Mouse (Mus musculus): ENCODE results near the gene Itih2. TPM values are rescaled to one million over a fixed set of nuclear protein-coding genes. Genes with fewer than 3 reads are reported as not detected.
A peak's percentile ranks its signal among the peaks of the same experiment; 100 is the strongest.

The Itih2 gene
- polyA plus RNA-seq, 1 experiment from 2014 or later, result 429 TPM

GRCm38 (mm10) chr2:10127471-10127870, 3.7 kb downstream of the Itih2 start:
- no peaks in the 10 kb centered on the region for H3K9me3 ChIP-seq (replicated peaks; ENCODE audit: control insufficient read depth, low read length)
- H3K4me2 ChIP-seq (ENCODE audit: low read depth, low read length), result peak overlapping the region; percentile 43
- H3K4me1 ChIP-seq (ENCODE audit: control insufficient read depth, low read depth, low read length), result no peaks in the 10 kb centered on the region
- H3K9ac ChIP-seq (ENCODE audit: low read depth, low read length), result no peak overlapping the region
- ATAC-seq (ENCODE audit: low read depth), result peak; percentile 9; the same call in 1 of the 2 replicates
- 53% methylated on average over 5 of the region's 5 CpGs for WGBS (ENCODE audit: insufficient replicate concordance)
- peak overlapping the region; percentile 71 for H3K27ac ChIP-seq (ENCODE audit: low read length)
- no peaks in the 10 kb centered on the region for H3K27me3 ChIP-seq (ENCODE audit: control insufficient read depth, insufficient read depth, low read depth, low read length)
- H3K36me3 ChIP-seq (ENCODE audit: control insufficient read depth, insufficient read depth), result no peaks in the 10 kb centered on the region
- peak overlapping the region; percentile 35; the same call in 1 of the 2 replicates for H3K4me3 ChIP-seq (ENCODE audit: low read depth, low read length)

GRCm38 (mm10) chr2:10126122-10126521, 5.1 kb downstream of the Itih2 start:
- no peaks in the 10 kb centered on the region for H3K4me1 ChIP-seq (ENCODE audit: control insufficient read depth, low read depth, low read length)
- no peaks in the 10 kb centered on the region for H3K9me3 ChIP-seq (replicated peaks; ENCODE audit: control insufficient read depth, low read length)
- H3K9ac ChIP-seq (ENCODE audit: low read depth, low read length), result no peak overlapping the region
- 54% methylated on average over 4 of the region's 4 CpGs for WGBS (ENCODE audit: insufficient replicate concordance)
- no peaks in the 10 kb centered on the region for H3K36me3 ChIP-seq (ENCODE audit: control insufficient read depth, insufficient read depth)
- no peaks in the 10 kb centered on the region for H3K27me3 ChIP-seq (ENCODE audit: control insufficient read depth, insufficient read depth, low read depth, low read length)
- ATAC-seq (ENCODE audit: low read depth), result peak; percentile 55
- peak overlapping the region; percentile 32 for H3K4me2 ChIP-seq (ENCODE audit: low read depth, low read length)
- H3K27ac ChIP-seq (ENCODE audit: low read length), result peak overlapping the region; percentile 55
- H3K4me3 ChIP-seq (ENCODE audit: low read depth, low read length), result peak overlapping the region; percentile 11; the same call in 1 of the 2 replicates

GRCm38 (mm10) chr2:10121826-10122225, 9.4 kb downstream of the Itih2 start:
- Histone ChIP-seq H3K27ac (ENCODE audit: low read length) (no peak overlapping the region), H3K9me3 (replicated peaks; ENCODE audit: control insufficient read depth, low read length) (no peaks in the 10 kb centered on the region), H3K27me3 (ENCODE audit: control insufficient read depth, insufficient read depth, low read depth, low read length) (no peaks in the 10 kb centered on the region), H3K4me1 (ENCODE audit: control insufficient read depth, low read depth, low read length) (no peaks in the 10 kb centered on the region), H3K4me2 (ENCODE audit: low read depth, low read length) (no peak overlapping the region), H3K9ac (ENCODE audit: low read depth, low read length) (no peak overlapping the region), H3K4me3 (ENCODE audit: low read depth, low read length) (no peak overlapping the region), H3K36me3 (ENCODE audit: control insufficient read depth, insufficient read depth) (no peaks in the 10 kb centered on the region)
- WGBS (ENCODE audit: insufficient replicate concordance), result 41% methylated on average over 3 of the region's 3 CpGs
- no peak for ATAC-seq (ENCODE audit: low read depth)

GRCm38 (mm10) chr2:10119276-10119675, 11.9 kb downstream of the Itih2 start:
- no peak overlapping the region for H3K4me2 ChIP-seq (ENCODE audit: low read depth, low read length)
- ATAC-seq (ENCODE audit: low read depth), result no peak
- no peak overlapping the region for H3K9ac ChIP-seq (ENCODE audit: low read depth, low read length)
- 60% methylated on average over 8 of the region's 8 CpGs for WGBS (ENCODE audit: insufficient replicate concordance)
- no peak overlapping the region for H3K27ac ChIP-seq (ENCODE audit: low read length)
- H3K27me3 ChIP-seq (ENCODE audit: control insufficient read depth, insufficient read depth, low read depth, low read length), result no peaks in the 10 kb centered on the region
- no peaks in the 10 kb centered on the region for H3K9me3 ChIP-seq (replicated peaks; ENCODE audit: control insufficient read depth, low read length)
- H3K4me1 ChIP-seq (ENCODE audit: control insufficient read depth, low read depth, low read length), result no peaks in the 10 kb centered on the region
- H3K4me3 ChIP-seq (ENCODE audit: low read depth, low read length), result no peak overlapping the region
- H3K36me3 ChIP-seq (ENCODE audit: control insufficient read depth, insufficient read depth), result no peaks in the 10 kb centered on the region

- no peaks in the 10 kb centered on the region for H3K9me3 ChIP-seq (replicated peaks; ENCODE audit: control insufficient read depth, low read length)
- no peaks in the 10 kb centered on the region for H3K36me3 ChIP-seq (ENCODE audit: control insufficient read depth, insufficient read depth)
- ATAC-seq (ENCODE audit: low read depth), result no peak
- H3K4me1 ChIP-seq (ENCODE audit: control insufficient read depth, low read depth, low read length), result no peaks in the 10 kb centered on the region
- no peak overlapping the region for H3K9ac ChIP-seq (ENCODE audit: low read depth, low read length)
- WGBS (ENCODE audit: insufficient replicate concordance), result 24% methylated on average over 1 of the region's 1 CpGs
- no peak overlapping the region for H3K4me2 ChIP-seq (ENCODE audit: low read depth, low read length)
- no peak overlapping the region for H3K27ac ChIP-seq (ENCODE audit: low read length)
- no peak overlapping the region for H3K4me3 ChIP-seq (ENCODE audit: low read depth, low read length)
- no peaks in the 10 kb centered on the region for H3K27me3 ChIP-seq (ENCODE audit: control insufficient read depth, insufficient read depth, low read depth, low read length)
Observed at GRCm38 (mm10) chr2:10118751-10119150, 12.4 kb downstream of the Itih2 start.

- no peak for ATAC-seq (ENCODE audit: low read depth)
- Histone ChIP-seq H3K27ac (ENCODE audit: low read length) (no peak overlapping the region), H3K4me2 (ENCODE audit: low read depth, low read length) (no peak overlapping the region), H3K9me3 (replicated peaks; ENCODE audit: control insufficient read depth, low read length) (no peaks in the 10 kb centered on the region), H3K27me3 (ENCODE audit: control insufficient read depth, insufficient read depth, low read depth, low read length) (no peaks in the 10 kb centered on the region), H3K9ac (ENCODE audit: low read depth, low read length) (no peak overlapping the region), H3K36me3 (ENCODE audit: control insufficient read depth, insufficient read depth) (no peaks in the 10 kb centered on the region), H3K4me3 (ENCODE audit: low read depth, low read length) (no peak overlapping the region), H3K4me1 (ENCODE audit: control insufficient read depth, low read depth, low read length) (no peaks in the 10 kb centered on the region)
- 61% methylated on average over 6 of the region's 6 CpGs for WGBS (ENCODE audit: insufficient replicate concordance)
Observed at GRCm38 (mm10) chr2:10108535-10109189, 22.5 kb downstream of the Itih2 start.

GRCm38 (mm10) chr2:10101180-10101579, 30.0 kb downstream of the Itih2 start:
- 17% methylated on average over 6 of the region's 6 CpGs for WGBS (ENCODE audit: insufficient replicate concordance)
- Histone ChIP-seq H3K27me3 (ENCODE audit: control insufficient read depth, insufficient read depth, low read depth, low read length) (no peaks in the 10 kb centered on the region), H3K27ac (ENCODE audit: low read length) (no peak overlapping the region), H3K4me2 (ENCODE audit: low read depth, low read length) (no peak overlapping the region), H3K9ac (ENCODE audit: low read depth, low read length) (no peak overlapping the region), H3K36me3 (ENCODE audit: control insufficient read depth, insufficient read depth) (no peaks in the 10 kb centered on the region), H3K4me1 (ENCODE audit: control insufficient read depth, low read depth, low read length) (peaks cover 3% of the 10 kb centered on the region), H3K9me3 (replicated peaks; ENCODE audit: control insufficient read depth, low read length) (no peaks in the 10 kb centered on the region), H3K4me3 (ENCODE audit: low read depth, low read length) (no peak overlapping the region)
- ATAC-seq (ENCODE audit: low read depth), result peak; percentile 12; the same call in 1 of the 2 replicates

GRCm38 (mm10) chr2:10100471-10100870, 30.7 kb downstream of the Itih2 start:
- no peaks in the 10 kb centered on the region for H3K27me3 ChIP-seq (ENCODE audit: control insufficient read depth, insufficient read depth, low read depth, low read length)
- no peak overlapping the region for H3K4me2 ChIP-seq (ENCODE audit: low read depth, low read length)
- WGBS (ENCODE audit: insufficient replicate concordance), result 38% methylated on average over 2 of the region's 2 CpGs
- no peak overlapping the region for H3K4me3 ChIP-seq (ENCODE audit: low read depth, low read length)
- no peak overlapping the region for H3K9ac ChIP-seq (ENCODE audit: low read depth, low read length)
- no peaks in the 10 kb centered on the region for H3K9me3 ChIP-seq (replicated peaks; ENCODE audit: control insufficient read depth, low read length)
- H3K27ac ChIP-seq (ENCODE audit: low read length), result no peak overlapping the region
- peak; percentile 37 for ATAC-seq (ENCODE audit: low read depth)
- peaks cover 3% of the 10 kb centered on the region for H3K4me1 ChIP-seq (ENCODE audit: control insufficient read depth, low read depth, low read length)
- no peaks in the 10 kb centered on the region for H3K36me3 ChIP-seq (ENCODE audit: control insufficient read depth, insufficient read depth)

GRCm38 (mm10) chr2:10098598-10099215, 32.5 kb downstream of the Itih2 start:
- Histone ChIP-seq H3K27me3 (ENCODE audit: control insufficient read depth, insufficient read depth, low read depth, low read length) (no peaks in the 10 kb centered on the region), H3K36me3 (ENCODE audit: control insufficient read depth, insufficient read depth) (no peaks in the 10 kb centered on the region), H3K4me2 (ENCODE audit: low read depth, low read length) (no peak overlapping the region), H3K4me3 (ENCODE audit: low read depth, low read length) (no peak overlapping the region), H3K27ac (ENCODE audit: low read length) (no peak overlapping the region), H3K9me3 (replicated peaks; ENCODE audit: control insufficient read depth, low read length) (no peaks in the 10 kb centered on the region), H3K4me1 (ENCODE audit: control insufficient read depth, low read depth, low read length) (peaks cover 3% of the 10 kb centered on the region), H3K9ac (ENCODE audit: low read depth, low read length) (no peak overlapping the region)
- WGBS (ENCODE audit: insufficient replicate concordance), result 30% methylated on average over 9 of the region's 9 CpGs
- ATAC-seq (ENCODE audit: low read depth), result no peak

Data from liver, embryonic 16.5 days (tissue).